Mouse (Mus musculus): ENCODE measurements around the gene P4hb. TPM values are rescaled to one million over a fixed set of nuclear protein-coding genes. Genes with fewer than 3 reads are reported as not detected.
"Not testable (repeated sequence)": the region's sequence is repeated elsewhere in the genome, so short reads cannot be mapped to it uniquely, and the experiment has no call there.

P4hb gene
- total RNA-seq, 2 experiments from 2014 or later, result 153 to 161 TPM

- DNase-seq (ENCODE audit: low spot score in 2 of 2), result no peak
These were observed 1.2 kb upstream of the P4hb start for GRCm38 (mm10) chr11:120574278-120574600.

DNA sequence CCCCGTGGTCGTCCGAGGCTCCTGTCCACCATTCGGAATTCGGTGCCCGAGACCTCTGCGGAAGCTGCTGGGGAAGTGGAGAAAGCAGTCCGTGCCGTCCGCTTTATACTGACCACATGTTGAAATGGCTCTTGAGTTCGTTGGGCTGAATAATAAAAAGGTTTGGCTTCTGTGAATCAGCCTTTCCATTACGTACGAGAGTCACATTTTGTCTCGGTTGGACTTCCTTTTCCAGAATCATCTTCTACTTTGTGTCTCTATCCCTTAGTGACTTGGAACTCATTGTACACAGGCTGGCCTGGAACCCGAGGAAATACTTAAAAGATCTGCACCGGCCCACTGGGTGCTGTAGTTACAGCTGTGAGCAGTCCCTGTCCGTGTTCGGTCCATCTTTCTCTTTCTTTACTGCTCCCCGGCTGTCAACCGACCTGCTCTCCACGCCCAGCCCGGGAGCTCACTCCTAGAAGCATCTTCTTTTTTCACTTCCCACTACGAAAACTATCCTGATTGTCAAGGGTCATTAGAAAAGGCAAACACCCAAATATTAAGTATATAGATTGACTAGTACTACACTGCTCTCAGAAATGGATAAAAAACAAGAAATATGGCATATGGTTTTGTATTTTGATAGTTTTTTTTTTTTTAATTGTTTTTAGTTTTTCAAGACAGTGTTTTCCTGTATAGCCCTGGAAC is 678 bp upstream of the P4hb start:
- DNase-seq (ENCODE audit: low spot score in 2 of 2), result peak in 1 of 2 experiments; percentile 22

DNA sequence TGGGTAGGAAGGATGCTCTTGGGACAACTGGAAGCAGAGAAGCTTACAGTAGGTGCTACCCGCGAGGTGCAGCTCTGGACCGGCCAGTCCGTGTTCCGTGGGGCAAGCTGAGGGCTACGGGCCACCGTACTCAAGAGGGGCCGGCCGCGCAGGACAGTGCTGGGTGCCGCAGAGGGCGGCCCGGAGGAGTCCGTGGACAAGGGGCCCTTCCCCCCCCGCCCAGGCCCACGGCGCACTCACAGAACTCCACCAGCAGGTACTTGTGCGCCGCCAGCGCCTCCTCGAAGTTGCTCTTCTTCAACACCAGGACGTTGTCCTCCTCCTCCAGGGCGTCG is 669 bp downstream of the P4hb start:
- no peak for DNase-seq (ENCODE audit: low spot score in 2 of 2)

DNA sequence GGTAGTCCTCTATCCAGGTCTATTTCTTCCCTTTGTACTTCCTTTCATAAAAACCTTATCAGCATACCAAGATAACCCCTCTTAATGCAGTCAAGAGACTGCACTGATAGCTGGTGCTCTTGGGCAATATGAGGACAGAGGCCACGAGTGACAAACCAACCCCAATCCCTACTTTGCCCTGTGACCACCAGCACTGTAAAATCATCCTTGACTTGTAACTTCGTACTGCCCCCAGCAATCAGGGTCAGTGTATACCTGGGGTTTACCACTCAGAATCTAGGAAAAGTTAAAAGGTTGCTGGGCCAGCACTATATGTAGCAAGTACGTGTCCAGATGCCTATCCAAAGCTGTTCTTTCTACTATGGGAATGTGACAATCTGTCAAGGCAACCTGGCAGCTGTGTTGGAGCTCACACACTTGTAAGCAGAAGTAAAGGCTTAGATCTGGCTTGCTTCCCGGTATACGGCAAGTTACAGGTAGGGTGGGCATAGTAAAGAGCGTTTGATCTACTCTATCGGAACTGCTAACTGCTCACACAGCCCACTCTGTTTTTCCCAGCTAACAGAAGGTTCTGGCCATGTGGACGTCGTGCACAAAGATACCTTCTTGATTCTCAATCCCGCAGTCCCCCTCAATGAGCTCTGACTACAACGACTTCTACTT is 1.2 kb downstream of the P4hb start:
- no peak for DNase-seq (ENCODE audit: low spot score in 2 of 2)

DNA sequence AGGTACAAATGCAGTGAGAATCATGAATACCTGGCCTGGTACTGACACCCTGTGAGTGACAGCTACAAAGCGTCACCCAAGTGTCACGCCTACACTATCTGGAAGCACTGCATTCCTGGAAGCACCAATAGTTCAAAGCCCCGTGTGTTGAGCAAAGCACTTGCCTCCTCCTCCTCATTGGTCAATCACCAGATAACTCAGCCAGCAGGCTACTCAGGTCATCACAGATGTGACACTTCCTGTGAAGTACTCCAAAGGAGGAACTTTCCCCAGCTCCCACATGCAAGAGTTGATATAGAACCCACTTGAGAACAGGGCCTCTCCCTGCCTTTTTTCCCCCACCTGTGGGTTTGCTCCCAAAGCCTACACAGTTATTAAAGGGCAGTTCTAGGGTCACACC is 1.9 kb downstream of the P4hb start:
- no peak for DNase-seq (ENCODE audit: low spot score in 2 of 2)

DNA sequence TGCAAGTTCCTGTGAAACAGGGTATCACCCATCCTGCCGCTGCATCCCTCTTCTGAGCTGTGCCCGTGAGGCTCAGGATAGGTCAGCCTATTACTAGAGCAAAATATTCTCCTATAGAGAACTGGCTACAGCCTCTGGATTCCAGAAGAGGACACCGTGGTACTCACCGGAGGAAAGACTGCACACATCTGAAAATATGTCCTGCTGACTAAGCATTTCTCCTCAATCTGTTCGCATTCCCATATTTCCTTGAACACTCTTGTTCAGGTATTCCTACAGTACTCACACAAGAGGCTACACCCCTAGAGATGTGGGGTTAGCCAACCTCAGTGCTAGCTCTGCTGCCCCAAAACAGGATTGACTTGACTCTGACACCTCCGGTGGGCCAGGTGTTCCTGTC is 4.7 kb downstream of the P4hb start:
- DNase-seq (ENCODE audit: low spot score in 2 of 2), result no peak

GRCm38 (mm10) chr11:120565114-120565513 is 7.9 kb downstream of the P4hb start:
- no peak for DNase-seq (ENCODE audit: low spot score in 2 of 2)

GRCm38 (mm10) chr11:120562949-120563348 is 10.1 kb downstream of the P4hb start:
- no peak for DNase-seq (ENCODE audit: low spot score in 2 of 2)

GRCm38 (mm10) chr11:120560952-120561728 is 11.9 kb downstream of the P4hb start:
- no peak for DNase-seq (ENCODE audit: low spot score in 2 of 2)

GRCm38 (mm10) chr11:120558843-120559242 is 14.2 kb downstream of the P4hb start:
- DNase-seq (ENCODE audit: low spot score in 2 of 2), result not testable (repeated sequence)

GRCm38 (mm10) chr11:120555260-120555659 is 17.8 kb downstream of the P4hb start:
- no peak for DNase-seq (ENCODE audit: low spot score in 2 of 2)

GRCm38 (mm10) chr11:120554834-120555233 is 18.2 kb downstream of the P4hb start:
- DNase-seq (ENCODE audit: low spot score in 2 of 2), result no peak

DNA sequence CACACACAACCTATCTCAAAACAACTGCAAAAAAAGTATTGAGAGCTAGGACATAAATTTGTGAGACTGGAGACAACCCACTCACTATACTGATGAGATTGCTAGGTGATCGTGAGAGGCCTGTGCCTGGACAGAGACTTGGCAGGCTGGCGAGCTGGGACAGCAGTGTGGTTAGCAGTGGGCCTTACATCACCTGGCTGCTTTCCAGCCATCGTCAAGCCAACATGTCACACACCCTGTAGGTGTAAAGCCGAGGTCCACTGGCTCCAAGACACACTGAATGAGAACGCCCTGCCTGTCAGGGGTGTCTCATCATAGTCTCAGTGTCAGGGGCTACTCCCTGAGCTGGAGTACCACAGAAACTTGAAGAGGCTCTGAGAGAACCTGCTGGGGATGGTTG is 20.3 kb downstream of the P4hb start:
- no peak for DNase-seq (ENCODE audit: low spot score in 2 of 2)

DNA sequence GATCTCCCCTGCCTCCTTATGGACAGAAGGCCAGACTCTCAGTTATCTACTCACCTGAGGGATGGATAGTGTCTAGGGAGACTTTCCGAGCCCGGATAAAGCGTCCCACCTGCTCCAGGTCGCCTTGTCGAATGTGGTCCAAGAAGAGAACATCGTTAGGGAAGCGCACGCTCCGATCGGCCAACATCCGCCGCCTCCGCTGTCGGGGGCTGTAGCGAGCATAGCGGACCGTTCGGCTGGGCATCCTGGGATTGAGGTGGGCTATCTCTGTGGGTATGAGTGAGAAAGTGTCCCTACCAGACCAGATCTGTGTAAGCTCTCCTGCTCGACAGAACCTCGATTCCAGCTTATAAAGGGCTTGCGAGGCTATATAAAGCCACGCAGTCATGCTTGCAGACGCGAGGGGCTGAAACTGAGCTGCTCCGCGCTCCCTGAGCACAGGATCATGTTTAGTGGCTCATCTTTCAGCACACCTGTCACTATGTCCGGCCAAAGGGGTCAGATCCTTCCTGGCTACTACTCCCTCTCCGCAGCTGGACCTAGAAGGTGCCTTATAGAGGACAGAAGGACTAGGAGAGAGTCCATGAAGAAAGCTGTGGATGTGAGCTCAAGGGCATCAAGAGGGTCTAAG is 22.1 kb downstream of the P4hb start, which contains the start of gene Ppp1r27:
Gene Ppp1r27 (minus strand): TSS at position 323 of the 631 bp plus-strand sequence.
- no peak for DNase-seq (ENCODE audit: low spot score in 2 of 2)

DNA sequence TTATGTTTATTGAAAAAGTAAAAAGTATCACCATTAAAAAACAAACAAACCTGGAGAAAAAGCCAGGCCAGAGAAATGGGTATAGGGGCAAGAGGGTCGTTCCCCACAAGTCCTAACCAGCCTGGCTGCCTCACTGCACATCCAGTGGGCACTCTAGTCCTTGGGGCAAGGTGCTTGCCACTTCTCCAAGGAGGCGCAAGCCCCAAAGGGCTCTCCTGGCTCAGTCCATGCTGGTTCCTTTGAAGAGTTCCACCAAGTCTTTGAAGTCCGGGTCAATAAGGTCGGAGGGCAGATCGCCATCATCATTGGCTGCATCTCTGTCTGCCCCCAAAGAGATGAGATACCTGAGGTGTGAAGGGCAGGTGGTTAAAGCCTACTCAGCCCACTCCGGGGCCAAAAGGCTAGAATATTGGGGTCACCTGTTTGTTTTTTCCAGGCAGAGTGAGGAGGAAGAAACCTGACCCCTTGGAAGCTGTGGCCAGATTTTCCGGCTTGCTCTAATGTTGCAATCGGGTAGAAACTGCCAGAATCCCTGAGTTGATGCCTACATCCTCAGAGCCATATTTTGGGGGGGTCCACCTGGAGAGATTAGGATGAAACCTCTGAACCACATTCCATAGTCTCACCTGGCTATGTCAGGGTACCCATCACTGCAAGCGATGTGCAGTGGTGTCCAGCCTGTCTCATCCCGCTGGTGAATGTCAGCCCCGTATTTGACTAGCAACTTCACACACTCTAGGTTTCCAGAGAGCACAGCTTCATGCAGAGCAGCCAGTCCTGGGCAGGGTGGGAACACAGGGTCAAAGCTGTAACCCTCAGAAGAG is 22.9 kb downstream of the P4hb start:
- DNase-seq (ENCODE audit: low spot score in 2 of 2), result peak in 1 of 2 experiments; percentile 28

DNA sequence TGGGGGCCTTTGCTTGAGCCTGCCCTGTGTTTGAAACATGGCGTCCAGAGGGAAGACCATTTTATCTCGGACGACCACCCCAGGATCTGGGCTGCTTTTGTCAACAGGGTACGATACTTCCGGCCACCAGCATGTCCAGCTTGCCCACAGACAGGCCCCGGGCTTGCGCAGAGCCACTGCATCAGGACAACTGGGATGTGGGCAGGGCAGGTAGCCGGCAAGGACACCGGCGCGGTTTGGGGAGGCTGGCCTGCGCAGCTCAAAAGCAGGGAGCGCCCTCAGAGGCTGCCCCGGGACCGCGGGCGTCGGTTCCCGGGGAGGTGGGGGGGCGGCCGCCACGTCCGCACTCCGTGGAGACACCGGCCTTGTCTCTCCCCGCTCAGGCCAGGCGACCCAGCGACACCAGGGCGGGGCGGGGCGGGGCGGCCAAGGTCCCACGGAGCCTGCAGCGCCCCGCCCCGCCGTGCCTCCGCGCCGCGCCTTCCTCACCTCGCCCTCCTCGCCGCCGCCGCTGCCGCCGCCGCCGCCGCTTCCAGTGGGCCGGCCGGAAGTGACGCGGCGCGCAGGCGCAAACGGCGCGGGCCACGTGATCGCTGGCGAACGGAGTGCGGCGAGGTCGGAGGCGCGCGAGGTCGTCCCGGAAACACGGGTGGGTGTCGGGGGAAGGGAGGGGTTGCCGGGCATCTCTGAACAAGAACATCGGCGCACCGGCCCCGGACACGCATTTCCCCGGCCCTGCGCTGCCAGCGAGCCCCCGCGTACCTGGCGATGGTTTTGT is 23.7 kb downstream of the P4hb start, which contains the start of gene Mcrip1:
Gene Mcrip1 (minus strand): TSS at position 560 of the 778 bp plus-strand sequence.
- peak; percentile 90 to 95 for DNase-seq (ENCODE audit: low spot score in 2 of 2)

DNA sequence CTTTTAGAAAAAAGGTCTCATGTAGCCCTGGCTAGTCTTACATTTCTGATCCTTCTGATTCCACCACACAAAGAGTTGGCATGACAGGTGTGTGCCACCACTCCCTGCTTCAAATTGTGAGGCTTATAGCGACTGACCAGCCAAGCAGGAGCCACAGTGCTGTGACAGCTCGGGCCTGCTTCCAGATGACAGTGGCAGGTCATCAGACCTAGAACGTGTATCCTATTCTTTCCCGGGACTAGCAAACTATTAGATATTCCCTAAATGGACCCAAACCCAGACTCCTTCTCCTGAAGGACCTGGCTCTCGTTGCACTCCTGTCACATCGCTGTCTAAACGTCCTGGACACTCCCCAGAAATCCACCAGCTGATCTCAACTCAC is 24.3 kb downstream of the P4hb start:
- no peak for DNase-seq (ENCODE audit: low spot score in 2 of 2)

GRCm38 (mm10) chr11:120548214-120548613 is 24.8 kb downstream of the P4hb start:
- no peak for DNase-seq (ENCODE audit: low spot score in 2 of 2)

GRCm38 (mm10) chr11:120547469-120547868 is 25.6 kb downstream of the P4hb start:
- no peak for DNase-seq (ENCODE audit: low spot score in 2 of 2)

DNA sequence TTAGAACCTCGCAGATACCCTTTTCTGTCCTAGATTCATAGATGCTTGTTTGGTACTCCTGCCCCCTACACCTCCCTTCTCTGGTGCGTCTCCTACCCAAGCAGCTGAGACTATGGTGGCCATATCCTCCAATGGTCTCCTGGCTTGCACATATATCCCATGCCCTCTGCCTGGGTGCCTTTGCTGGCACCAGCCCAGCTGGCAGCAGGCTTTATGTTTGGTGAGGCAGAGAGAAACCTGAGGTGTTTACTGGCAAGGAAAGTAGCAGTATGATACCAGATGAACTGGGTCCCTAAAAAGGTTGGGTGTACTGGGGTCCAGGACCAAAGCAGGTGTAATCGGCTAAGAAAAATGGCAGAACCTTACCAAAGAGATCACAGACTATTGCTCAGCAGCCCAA is 27.1 kb downstream of the P4hb start:
- DNase-seq (ENCODE audit: low spot score in 2 of 2), result no peak

Measured in layer of hippocampus, postnatal 10 days (tissue).